8 mouse cellular contexts compared by ENCODE assay signal in genomic region chr12:107807634-107808033, GRCm38 (mm10).
DNase-seq lines count a peak whose midpoint lies in the region; ATAC-seq lines count a peak whose summit lies in the region.

No protein-coding gene starts in this region.

- H3K36me3 ChIP-seq in limb, embryonic 11.5 days (ENCODE audit: control insufficient read depth, insufficient read depth, low read length): no peaks in the 10 kb centered on the region

- WGBS in limb, embryonic 11.5 days: 4% methylated on average over 11 of the region's 11 CpGs

- peak; percentile 63 for ATAC-seq in limb, embryonic 11.5 days (ENCODE audit: insufficient number of reproducible peaks, low FRiP score, low TSS enrichment, low read depth)
- ATAC-seq in erythroid progenitor cell, adult 5-6 weeks (replicated peaks; ENCODE audit: low FRiP score, poor library complexity, severe bottlenecking): no peak

- H3K9ac ChIP-seq in limb, embryonic 11.5 days (ENCODE audit: low read length): peak overlapping the region; percentile 14; the same call in 1 of the 2 replicates

- H3K4me1 ChIP-seq in limb, embryonic 11.5 days (ENCODE audit: control insufficient read depth, insufficient read depth, low read length): peaks cover 23% of the 10 kb centered on the region

- peak overlapping the region; percentile 37 for H3K4me2 ChIP-seq in limb, embryonic 11.5 days (ENCODE audit: low read depth, severe bottlenecking)

- H3K4me3 ChIP-seq in limb, embryonic 11.5 days (ENCODE audit: low read depth, low read length): no peak overlapping the region

- peak; percentile 10 to 26 for DNase-seq in kidney, postnatal 4 days
- no peak for DNase-seq in kidney, adult 9 months
- DNase-seq in cerebellum, adult 11 months: peak; percentile 58
- peak; percentile 50 for DNase-seq in gastrocnemius, adult 18-20 months (ENCODE audit: low spot score)
- peak; percentile 85 for DNase-seq in limb, embryonic 11.5 days (ENCODE audit: low spot score)
- no peak for DNase-seq in right cerebral cortex, postnatal 14 days
- no peak for DNase-seq in layer of hippocampus, postnatal 25 days (ENCODE audit: extremely low spot score in 1 of 2, low spot score in 1 of 2)

- peak overlapping the region; percentile 31 for H3K27ac ChIP-seq in limb, embryonic 11.5 days (replicated peaks; ENCODE audit: low read depth, low read length)

- H3K27me3 ChIP-seq in limb, embryonic 11.5 days (ENCODE audit: control insufficient read depth, insufficient read depth, low read length): no peaks in the 10 kb centered on the region

- no peaks in the 10 kb centered on the region for H3K9me3 ChIP-seq in limb, embryonic 11.5 days (ENCODE audit: control insufficient read depth, low read length)

Comparison
In these comparisons a context has a peak if more than half of its experiments do, and no peak if none do; other contexts are left out.
1. DNase-seq: peak in kidney, postnatal 4 days (2 of 2), cerebellum, adult 11 months (single experiment), gastrocnemius, adult 18-20 months (single experiment) and limb, embryonic 11.5 days (single experiment); none in kidney, adult 9 months (single experiment), right cerebral cortex, postnatal 14 days (single experiment) and layer of hippocampus, postnatal 25 days (0 of 2).